Mouse (Mus musculus) forebrain, postnatal 0 days (tissue): ENCODE data around the gene Kank4. TPM values are rescaled to one million over a fixed set of nuclear protein-coding genes. Genes with fewer than 3 reads are reported as not detected.

Experiments used
- ATAC-seq: fragments of 200-750 bp; cut with Nextera tagmentation; 2 replicates; pipeline ENCODE4 v1.8.0; 2017; ENCODE audit warnings: mild to moderate bottlenecking, moderate library complexity
- DNase-seq: peaks from one replicate; pipeline ENCODE4 v3.0.0-alpha.2; 2015
- H3K27ac ChIP-seq: fragments of 300-500 bp; sonication (generic); 2 replicates; pipeline ENCODE4 v1.5.1; 2014; ENCODE audit warnings: low read depth, mild to moderate bottlenecking, antibody characterized with exemption, low read length, moderate library complexity, mixed read lengths
- H3K27me3 ChIP-seq: fragments of 300-500 bp; sonication (generic); 2 replicates; pipeline ENCODE4 v1.6.1; 2014; ENCODE audit warnings: mild to moderate bottlenecking, low read length, mixed read lengths; ENCODE audit not compliant: insufficient read depth
- H3K36me3 ChIP-seq: fragments of 300-500 bp; sonication (generic); 2 replicates; pipeline ENCODE4 v1.6.1; 2014; ENCODE audit warnings: mild to moderate bottlenecking, moderate library complexity; ENCODE audit not compliant: insufficient read depth
- H3K4me1 ChIP-seq: fragments of 300-500 bp; sonication (generic); 2 replicates; pipeline ENCODE4 v1.6.1; 2014; ENCODE audit warnings: antibody characterized with exemption; ENCODE audit not compliant: insufficient read depth
- H3K4me2 ChIP-seq: fragments of 300-500 bp; sonication (generic); 2 replicates; pipeline ENCODE4 v1.6.1; 2014; ENCODE audit warnings: low read depth, mild to moderate bottlenecking, moderate library complexity
- H3K4me3 ChIP-seq: fragments of 300-500 bp; sonication (generic); 2 replicates; pipeline ENCODE4 v1.5.1; 2014; ENCODE audit warnings: low read depth, low read length, mixed read lengths
- H3K9ac ChIP-seq: fragments of 300-500 bp; sonication (generic); 2 replicates; pipeline ENCODE4 v1.6.1; 2014; ENCODE audit warnings: mild to moderate bottlenecking
- H3K9me3 ChIP-seq: fragments of 300-500 bp; sonication (generic); 2 replicates; pipeline ENCODE4 v1.6.1; 2016; ENCODE audit warnings: low read length
- CTCF ChIP-seq: sonication (generic); IDR thresholded peaks from 2 replicates; pipeline ENCODE4 v1.5.1; 2016; ENCODE audit warnings: antibody characterized with exemption, control low read depth, low read depth
- WGBS: fragments of 180-500 bp; shearing (Covaris S2); extraction: QIAGEN DNeasy Blood & Tissue Kit; methylation state at CpG from one replicate; pipeline ENCODE4 v1.1.7; 2014; 5-methylcytosine and 5-hydroxymethylcytosine counted together
- polyA plus RNA-seq: library from polyadenylated mRNA; unstranded; fragments of >200 nt; fragmentation: Nextera tagmentation; extraction: Ambion mirVana; gene quantifications from 2 replicates; pipeline ENCODE4 v1.2.1, GENCODE M21; 2015
- total RNA-seq: library from RNA; depleted of rRNA; stranded (reverse); fragments of >200 nt; gene quantifications from 2 replicates; pipeline ENCODE4 v1.2.3, GENCODE M21; 2014; rRNA removed

Kank4 gene
- 1.5 and 1.9 TPM in 2 replicates for total RNA-seq
- polyA plus RNA-seq = 0.17 and 0.20 TPM in 2 replicates

- Histone ChIP-seq H3K4me2 (peak within 1 kb of the TSS; percentile 99), H3K27ac (no peak within 1 kb of the TSS), H3K4me1 (no peaks in the 10 kb centered on the region; the same call in 1 of the 2 replicates), H3K27me3 (peaks cover 25% of the 10 kb centered on the region), H3K9ac (peak within 1 kb of the TSS; percentile 57), H3K4me3 (peak within 1 kb of the TSS; percentile 56), H3K9me3 (no peaks in the 10 kb centered on the region), H3K36me3 (no peaks in the 10 kb centered on the region)
- DNase-seq = peak; percentile 13
- ATAC-seq = peak; percentile 68
- TF ChIP-seq CTCF = no peak
- WGBS = 2% methylated on average over 69 of the region's 72 CpGs
Observed at GRCm38 (mm10) chr4:98817184-98817911, at the start of gene Kank4. Kank4 (minus strand) TSS chr4:98817537.

- H3K27ac ChIP-seq = no peak overlapping the region
- DNase-seq (peak; percentile 47), ATAC-seq (no peak)
- H3K27me3 ChIP-seq = no peaks in the 10 kb centered on the region
- no peaks in the 10 kb centered on the region for H3K9me3 ChIP-seq
- H3K4me2 ChIP-seq = no peak overlapping the region
- TF ChIP-seq CTCF = no peak
- no peak overlapping the region for H3K4me3 ChIP-seq
- no peaks in the 10 kb centered on the region for H3K36me3 ChIP-seq
- no peak overlapping the region for H3K9ac ChIP-seq
- WGBS = 55% methylated on average over 14 of the region's 14 CpGs
- no peaks in the 10 kb centered on the region for H3K4me1 ChIP-seq
Observed at GRCm38 (mm10) chr4:98865386-98866237, 48.3 kb upstream of the Kank4 start.

- H3K4me3 ChIP-seq = no peak overlapping the region
- no peak overlapping the region for H3K9ac ChIP-seq
- TF ChIP-seq CTCF = no peak
- H3K4me1 ChIP-seq = no peaks in the 10 kb centered on the region
- H3K27me3 ChIP-seq = no peaks in the 10 kb centered on the region
- no peaks in the 10 kb centered on the region for H3K9me3 ChIP-seq
- no peak overlapping the region for H3K27ac ChIP-seq
- H3K4me2 ChIP-seq = no peak overlapping the region
- no peak for DNase-seq
- no peak for ATAC-seq
- H3K36me3 ChIP-seq = no peaks in the 10 kb centered on the region
- 79% methylated on average over 3 of the region's 3 CpGs for WGBS
Observed at GRCm38 (mm10) chr4:98864546-98864945, 47.2 kb upstream of the Kank4 start.

- Histone ChIP-seq H3K36me3 (no peaks in the 10 kb centered on the region), H3K4me1 (no peaks in the 10 kb centered on the region), H3K27ac (no peak overlapping the region), H3K9me3 (no peaks in the 10 kb centered on the region), H3K4me3 (no peak overlapping the region), H3K4me2 (no peak overlapping the region), H3K27me3 (no peaks in the 10 kb centered on the region), H3K9ac (no peak overlapping the region)
- ATAC-seq (no peak), DNase-seq (no peak)
- no peak for TF ChIP-seq CTCF
- WGBS = 74% methylated on average over 1 of the region's 2 CpGs
Observed at GRCm38 (mm10) chr4:98864094-98864493, 46.8 kb upstream of the Kank4 start.

GRCm38 (mm10) chr4:98863451-98863850 lies 46.1 kb upstream of the Kank4 start:
- no peak for DNase-seq
- no peaks in the 10 kb centered on the region for H3K36me3 ChIP-seq
- no peaks in the 10 kb centered on the region for H3K9me3 ChIP-seq
- TF ChIP-seq CTCF = no peak
- no peak overlapping the region for H3K4me3 ChIP-seq
- H3K27me3 ChIP-seq = no peaks in the 10 kb centered on the region
- H3K9ac ChIP-seq = no peak overlapping the region
- no peak overlapping the region for H3K4me2 ChIP-seq
- ATAC-seq = no peak
- WGBS = 91% methylated on average over 2 of the region's 2 CpGs
- no peak overlapping the region for H3K27ac ChIP-seq
- no peaks in the 10 kb centered on the region for H3K4me1 ChIP-seq

- H3K4me3 ChIP-seq = no peak overlapping the region
- no peaks in the 10 kb centered on the region for H3K27me3 ChIP-seq
- WGBS = 70% methylated on average over 4 of the region's 4 CpGs
- H3K9me3 ChIP-seq = no peaks in the 10 kb centered on the region
- no peak overlapping the region for H3K4me2 ChIP-seq
- no peaks in the 10 kb centered on the region for H3K4me1 ChIP-seq
- DNase-seq (no peak), ATAC-seq (no peak)
- no peak overlapping the region for H3K9ac ChIP-seq
- H3K36me3 ChIP-seq = no peaks in the 10 kb centered on the region
- no peak for TF ChIP-seq CTCF
- H3K27ac ChIP-seq = no peak overlapping the region
Observed at GRCm38 (mm10) chr4:98858151-98858855, 41.0 kb upstream of the Kank4 start.
